Mouse (Mus musculus) heart, embryonic 16.5 days (tissue): ENCODE measurements at regions not wholly inside any gene's neighbourhood (a gene's known extent, or its start where the extent isn't known, plus 50 kb on each side); places are given as distances from the start of the nearest gene placed in this dataset.
"Not testable (repeated sequence)": the region's sequence is repeated elsewhere in the genome, so short reads cannot be mapped to it uniquely, and the experiment has no call there.

ENCODE experiments used
- ATAC-seq: fragments of 200-750 bp; cut with Nextera tagmentation; replicated peaks from 2 replicates; pipeline ENCODE4 v1.8.0; 2017; ENCODE audit warnings: moderate number of reproducible peaks; ENCODE audit not compliant: insufficient read depth, low FRiP score; ENCODE audit errors: extremely low read depth
- H3K27ac ChIP-seq: fragments of 300-500 bp; sonication (generic); 2 replicates; pipeline ENCODE4 v1.5.1; 2014; ENCODE audit warnings: mild to moderate bottlenecking, low read length, control low read depth, moderate library complexity
- H3K27me3 ChIP-seq: fragments of 300-500 bp; sonication (generic); 2 replicates; pipeline ENCODE4 v1.6.1; 2014; ENCODE audit warnings: low read length, mixed read lengths; ENCODE audit not compliant: control insufficient read depth, insufficient read depth
- H3K36me3 ChIP-seq: fragments of 300-500 bp; sonication (generic); 2 replicates; pipeline ENCODE4 v1.6.1; 2014; ENCODE audit not compliant: control insufficient read depth, insufficient read depth
- H3K4me1 ChIP-seq: fragments of 300-500 bp; sonication (generic); 2 replicates; pipeline ENCODE4 v1.6.1; 2014; ENCODE audit warnings: low read length, mixed read lengths; ENCODE audit not compliant: control insufficient read depth, insufficient read depth
- H3K4me2 ChIP-seq: fragments of 300-500 bp; sonication (generic); 2 replicates; pipeline ENCODE4 v1.6.1; 2014; ENCODE audit warnings: low read depth, mild to moderate bottlenecking, control low read depth, low read length
- H3K4me3 ChIP-seq: fragments of 300-500 bp; sonication (generic); 2 replicates; pipeline ENCODE4 v1.5.1; 2014; ENCODE audit warnings: mild to moderate bottlenecking, control low read depth, low read length
- H3K9ac ChIP-seq: fragments of 300-500 bp; sonication (generic); 2 replicates; pipeline ENCODE4 v1.6.1; 2014; ENCODE audit warnings: low read length, control low read depth
- H3K9me3 ChIP-seq: fragments of 300-500 bp; sonication (generic); replicated peaks from 2 replicates; pipeline ENCODE4 v1.6.1; 2016; ENCODE audit warnings: low read length; ENCODE audit not compliant: control insufficient read depth
- whole genome bisulfite sequencing: fragments of 180-500 bp; shearing (Covaris S2); extraction: QIAGEN DNeasy Blood & Tissue Kit; methylation state at CpG from one replicate; pipeline ENCODE4 v1.1.7; 2014; 5-methylcytosine and 5-hydroxymethylcytosine counted together

DNA sequence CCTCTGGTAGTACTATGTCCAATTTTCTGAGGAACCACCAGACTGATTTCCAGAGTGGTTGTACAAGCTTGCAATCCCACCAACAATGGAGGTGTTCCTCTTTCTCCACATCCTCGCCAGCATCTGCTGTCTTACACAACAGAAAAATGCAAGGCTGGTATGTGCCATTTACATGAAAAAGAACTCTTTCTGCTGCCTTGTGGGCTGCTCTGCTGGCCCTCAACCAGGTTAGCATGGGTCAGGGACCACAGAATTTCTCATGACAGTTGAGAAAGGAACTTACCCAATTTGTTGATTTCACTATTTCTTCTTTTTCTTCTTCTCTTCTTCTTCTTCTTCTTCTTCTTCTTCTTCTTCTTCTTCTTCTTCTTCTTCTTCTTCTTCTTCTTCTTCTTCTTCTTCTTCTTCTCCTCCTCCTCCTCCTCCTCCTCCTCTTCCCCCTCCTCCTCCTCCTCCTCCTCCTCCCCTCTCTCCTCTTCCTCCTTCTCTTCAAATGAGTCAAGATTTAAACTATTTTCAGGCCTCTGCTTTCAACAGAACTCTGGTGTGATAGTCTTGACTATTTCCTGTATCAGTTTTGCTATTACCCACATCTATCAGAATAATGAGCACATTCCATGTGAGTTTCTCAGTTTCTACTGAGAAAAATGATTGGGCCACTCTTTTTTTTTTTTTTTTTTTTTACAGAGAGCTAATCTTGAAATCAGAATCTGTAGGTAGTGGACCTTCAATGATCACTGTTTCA lies 56.3 kb upstream of the Itm2b start:
- not testable (repeated sequence) for H3K4me2 ChIP-seq, H3K4me3 ChIP-seq, H3K4me1 ChIP-seq, H3K9me3 ChIP-seq, ATAC-seq, H3K36me3 ChIP-seq, H3K27me3 ChIP-seq, H3K9ac ChIP-seq, H3K27ac ChIP-seq
- 85% methylated on average over 1 of the region's 1 CpGs for WGBS

DNA sequence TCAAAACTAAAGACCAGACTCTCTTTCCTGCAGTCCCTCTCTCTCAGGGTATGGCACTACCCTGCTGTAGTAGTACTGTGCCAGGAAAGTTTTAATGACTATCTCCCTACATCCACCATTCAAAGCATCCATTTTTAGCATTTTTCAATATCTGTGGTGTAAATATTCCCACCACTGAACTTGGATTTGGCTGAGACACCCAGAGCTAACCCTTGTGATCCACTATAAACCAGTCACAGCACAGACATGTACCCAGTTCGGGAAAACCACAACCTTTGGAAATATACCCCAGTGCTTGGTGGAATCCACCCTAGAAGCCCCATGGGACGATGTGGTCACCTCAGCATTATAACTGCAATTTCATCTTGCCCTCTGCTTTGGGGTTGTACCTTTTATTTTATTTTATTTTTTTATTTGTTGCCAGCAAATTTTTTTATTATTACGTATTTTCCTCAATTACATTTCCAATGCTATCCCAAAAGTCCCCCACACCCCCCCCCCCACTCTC lies 54.8 kb upstream of the Itm2b start:
- H3K9me3 ChIP-seq = no peaks in the 10 kb centered on the region
- no peak overlapping the region for H3K9ac ChIP-seq
- H3K4me3 ChIP-seq = no peak overlapping the region
- no peaks in the 10 kb centered on the region for H3K36me3 ChIP-seq
- H3K27ac ChIP-seq = no peak overlapping the region
- WGBS = 83% methylated on average over 3 of the region's 3 CpGs
- no peaks in the 10 kb centered on the region for H3K27me3 ChIP-seq
- ATAC-seq = no peak
- no peak overlapping the region for H3K4me2 ChIP-seq
- H3K4me1 ChIP-seq = no peaks in the 10 kb centered on the region

DNA sequence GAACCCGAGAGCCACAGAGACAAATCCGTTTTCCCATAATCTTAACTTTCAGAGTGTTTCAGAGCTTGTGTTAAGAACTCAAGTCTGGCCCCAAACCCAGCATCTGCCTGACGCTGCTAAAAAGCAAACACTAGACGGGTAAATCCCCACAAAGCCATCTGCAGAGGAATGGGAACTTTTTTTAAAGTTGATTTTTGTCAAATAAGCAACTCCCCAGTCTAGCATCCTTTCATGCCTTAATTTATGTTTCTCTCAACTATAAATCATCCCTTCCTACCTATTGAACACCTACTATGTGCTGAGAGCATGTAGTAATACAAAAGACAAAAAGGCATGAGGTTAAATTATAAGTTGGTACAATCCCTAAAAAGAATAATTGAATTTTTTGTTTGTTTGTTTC lies 50.8 kb upstream of the Itm2b start:
- WGBS = 68% methylated on average over 4 of the region's 4 CpGs
- ATAC-seq = no peak

More for the DNA sequence above, 50.8 kb upstream of the Itm2b start:
- H3K36me3 ChIP-seq = no peaks in the 10 kb centered on the region
- no peak overlapping the region for H3K4me3 ChIP-seq
- H3K27me3 ChIP-seq = no peaks in the 10 kb centered on the region
- H3K4me2 ChIP-seq = no peak overlapping the region
- H3K27ac ChIP-seq = no peak overlapping the region
- H3K9ac ChIP-seq = no peak overlapping the region
- no peaks in the 10 kb centered on the region for H3K9me3 ChIP-seq
- no peaks in the 10 kb centered on the region for H3K4me1 ChIP-seq
